Mouse (Mus musculus): ENCODE results near the gene Adgre5. TPM values are rescaled to one million over a fixed set of nuclear protein-coding genes. Genes with fewer than 3 reads are reported as not detected.

Adgre5 gene
- total RNA-seq, 2 experiments from 2014 or later: 40.6 to 59.8 TPM

GRCm38 (mm10) chr8:83722631-83723030 lies 18.5 kb downstream of the Adgre5 start:
- DNase-seq: no peak

- peak; percentile 48 for DNase-seq
Observed at GRCm38 (mm10) chr8:83721405-83722025, 19.6 kb downstream of the Adgre5 start.

GRCm38 (mm10) chr8:83719693-83720092 lies 21.4 kb downstream of the Adgre5 start:
- no peak for DNase-seq

GRCm38 (mm10) chr8:83719048-83719447 lies 22.1 kb downstream of the Adgre5 start:
- DNase-seq: no peak

DNA sequence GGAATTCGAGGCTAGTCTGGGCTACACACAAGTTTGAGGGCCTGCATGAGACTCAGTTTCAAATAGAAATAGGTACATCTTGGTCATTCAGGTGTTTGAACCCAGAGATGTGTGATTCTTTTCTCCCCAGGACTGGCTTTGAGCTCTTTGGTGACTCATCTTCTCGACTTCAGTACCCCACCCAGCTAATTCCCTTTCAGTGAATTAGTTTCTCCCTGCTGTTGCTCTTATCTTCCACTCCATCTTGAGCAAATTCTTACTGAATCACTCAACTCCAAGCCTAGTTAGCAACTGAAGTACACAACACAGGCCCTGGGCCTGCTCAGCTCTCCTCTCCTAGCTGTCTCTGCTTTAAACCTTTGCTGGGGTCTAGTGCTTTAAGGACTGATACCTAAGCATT lies 24.6 kb downstream of the Adgre5 start:
- no peak for DNase-seq

- DNase-seq: no peak
Observed at GRCm38 (mm10) chr8:83715771-83716170, 25.4 kb downstream of the Adgre5 start.

GRCm38 (mm10) chr8:83715031-83715690 lies 26.0 kb downstream of the Adgre5 start, which contains the start of gene Ddx39:
TSS of gene Ddx39 (plus strand) at chr8:83715177.
- peak; percentile 93 for DNase-seq

- DNase-seq: no peak
Observed at GRCm38 (mm10) chr8:83714676-83715030, 26.5 kb downstream of the Adgre5 start.

DNA sequence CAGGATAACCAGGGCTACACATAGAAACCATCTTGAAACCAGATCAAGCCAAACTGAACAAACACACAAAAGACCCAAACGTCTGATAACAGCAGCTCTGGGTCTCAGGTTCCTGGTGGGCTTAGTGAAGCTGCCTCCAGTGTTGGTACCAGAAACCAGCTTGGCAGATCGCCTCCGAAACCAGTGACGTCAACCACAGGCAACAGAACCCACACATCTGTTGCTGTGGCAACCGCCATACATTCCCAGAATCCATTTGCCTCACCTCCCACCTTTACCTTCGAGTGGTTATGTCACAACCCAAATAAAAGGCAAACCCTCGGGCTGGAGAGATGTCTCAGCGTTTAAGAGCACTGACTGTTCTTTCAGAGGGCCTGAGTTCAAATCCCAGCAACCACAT lies 33.6 kb downstream of the Adgre5 start:
- DNase-seq: no peak

DNA sequence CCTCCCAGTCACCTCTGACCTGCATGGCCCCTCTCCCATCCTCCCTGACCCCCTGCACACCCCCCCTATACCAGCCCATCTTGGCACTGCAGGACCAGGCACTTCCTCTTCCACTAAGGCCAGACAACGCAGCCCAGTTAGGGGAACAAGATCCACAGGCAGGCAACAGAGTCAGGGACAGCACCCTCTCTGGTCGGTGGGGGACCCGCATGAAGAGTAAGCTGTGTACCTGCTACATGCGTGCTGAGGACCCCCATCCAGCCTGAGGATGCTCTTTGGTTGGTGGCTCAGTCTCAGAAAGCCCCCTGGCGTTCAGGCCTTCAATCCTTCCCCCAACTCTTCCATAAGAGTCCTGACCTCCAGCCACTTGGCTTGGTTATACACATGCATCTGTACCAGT lies 34.7 kb downstream of the Adgre5 start:
- DNase-seq: no peak

DNA sequence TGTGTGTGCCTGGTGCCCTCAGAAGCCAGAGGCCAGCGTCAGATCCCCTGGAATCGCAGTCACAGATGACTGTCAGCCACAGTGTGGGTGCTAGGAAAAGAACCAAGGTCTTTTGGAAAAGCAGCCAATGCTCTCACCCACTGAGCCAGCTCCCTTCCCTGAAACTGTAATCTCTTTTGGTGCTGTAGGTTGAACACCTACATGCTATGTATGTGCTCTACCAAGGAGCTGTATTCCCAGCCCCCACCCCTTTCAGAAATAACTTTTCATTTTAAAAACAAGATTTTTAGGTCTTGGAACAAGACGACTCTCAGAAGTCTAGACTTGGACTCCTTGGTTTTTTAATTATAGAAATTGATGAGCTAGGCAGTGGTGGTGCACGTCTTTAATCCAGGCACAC lies 37.7 kb downstream of the Adgre5 start:
- no peak for DNase-seq

DNA sequence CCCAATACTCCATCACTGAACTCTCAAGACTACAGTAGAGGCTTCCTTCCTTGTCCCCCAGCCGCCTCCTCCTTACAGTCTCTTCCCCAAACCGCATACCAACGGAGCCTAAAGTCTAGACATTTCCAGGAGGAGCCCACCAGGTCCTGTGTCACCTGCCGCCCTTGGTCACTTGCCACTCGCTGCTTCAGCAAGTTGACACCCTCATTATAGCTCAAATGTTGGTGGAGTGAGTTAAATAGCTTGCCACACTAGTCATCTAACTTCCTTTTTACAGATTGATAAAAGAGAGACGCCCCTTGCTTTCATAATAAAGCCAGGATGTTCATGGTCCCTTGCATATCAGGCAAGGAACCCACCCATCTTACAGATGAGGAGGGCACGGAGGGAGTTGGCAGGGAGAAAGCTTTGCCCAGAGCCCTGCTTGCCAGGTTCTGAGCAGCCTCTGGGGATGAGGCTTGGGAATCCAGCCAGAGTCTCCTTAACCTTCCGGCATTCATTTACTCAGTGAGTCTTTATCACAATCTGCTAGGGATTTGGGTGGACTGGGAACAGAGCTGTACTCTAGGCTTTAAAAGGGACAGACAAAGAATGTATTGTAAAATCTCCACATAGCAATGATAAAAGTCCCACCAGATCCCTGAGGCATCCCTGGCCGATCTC lies 40.6 kb downstream of the Adgre5 start:
- DNase-seq: no peak

- DNase-seq: no peak
Observed at GRCm38 (mm10) chr8:83699566-83699965, 41.6 kb downstream of the Adgre5 start.

GRCm38 (mm10) chr8:83698661-83699453 lies 42.3 kb downstream of the Adgre5 start, which contains the start of gene Pkn1:
TSS of gene Pkn1 (minus strand) at chr8:83699179.
- peak; percentile 82 for DNase-seq

DNA sequence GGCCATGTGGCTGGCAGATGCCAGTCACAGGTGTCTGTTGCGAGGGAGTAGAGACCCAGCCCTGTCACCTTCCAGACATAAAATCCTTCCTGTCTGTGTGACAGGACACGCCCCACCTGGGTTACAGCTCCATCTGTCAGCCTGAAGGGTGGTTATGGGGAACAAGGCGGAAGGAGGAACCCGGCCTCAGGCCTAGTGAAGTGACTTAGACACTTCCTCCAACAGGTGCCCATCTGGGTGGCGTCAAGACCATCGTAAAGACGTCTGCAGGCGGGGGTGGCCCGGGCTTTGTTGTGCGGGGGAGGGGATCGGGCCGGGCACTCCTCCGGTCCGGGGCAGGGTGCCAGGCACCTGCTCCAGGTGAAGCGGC lies 42.9 kb downstream of the Adgre5 start:
- DNase-seq: peak; percentile 47

- no peak for DNase-seq
Observed at GRCm38 (mm10) chr8:83697374-83698220, 43.5 kb downstream of the Adgre5 start.

DNA sequence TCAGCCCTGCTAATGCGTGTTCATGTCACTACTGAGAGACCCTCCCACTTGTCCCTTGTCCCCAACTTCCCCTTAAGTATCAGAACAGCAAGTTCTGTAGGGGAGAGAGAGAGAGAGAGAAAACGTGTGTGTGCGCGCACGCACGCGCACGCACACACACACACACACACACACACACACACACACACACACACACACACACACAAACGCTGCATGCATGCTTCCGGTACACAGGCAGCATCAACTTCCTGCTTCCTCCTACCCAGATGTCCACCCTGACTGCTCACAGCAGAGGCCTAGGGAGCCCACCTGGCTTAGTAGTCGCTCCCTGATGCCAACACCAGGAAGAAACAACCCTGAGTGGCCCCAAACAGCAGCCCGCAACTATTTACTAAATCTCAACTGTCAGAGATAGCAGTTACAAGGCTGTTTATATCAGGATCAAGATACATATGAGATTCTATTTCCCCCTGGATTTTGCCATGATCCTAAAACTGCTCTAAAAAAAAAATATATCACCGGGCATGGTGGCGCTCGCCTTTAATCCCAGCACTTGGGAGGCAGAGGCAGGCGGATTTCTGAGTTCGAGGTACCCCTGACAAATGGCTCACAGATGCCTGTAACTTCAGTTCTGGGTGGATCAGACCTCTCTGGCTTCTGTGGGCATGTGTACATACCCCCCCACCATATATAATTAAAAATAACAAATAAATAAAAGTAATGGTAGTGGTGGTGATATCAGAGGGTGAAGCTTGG lies 45.6 kb downstream of the Adgre5 start:
- DNase-seq: no peak

DNA sequence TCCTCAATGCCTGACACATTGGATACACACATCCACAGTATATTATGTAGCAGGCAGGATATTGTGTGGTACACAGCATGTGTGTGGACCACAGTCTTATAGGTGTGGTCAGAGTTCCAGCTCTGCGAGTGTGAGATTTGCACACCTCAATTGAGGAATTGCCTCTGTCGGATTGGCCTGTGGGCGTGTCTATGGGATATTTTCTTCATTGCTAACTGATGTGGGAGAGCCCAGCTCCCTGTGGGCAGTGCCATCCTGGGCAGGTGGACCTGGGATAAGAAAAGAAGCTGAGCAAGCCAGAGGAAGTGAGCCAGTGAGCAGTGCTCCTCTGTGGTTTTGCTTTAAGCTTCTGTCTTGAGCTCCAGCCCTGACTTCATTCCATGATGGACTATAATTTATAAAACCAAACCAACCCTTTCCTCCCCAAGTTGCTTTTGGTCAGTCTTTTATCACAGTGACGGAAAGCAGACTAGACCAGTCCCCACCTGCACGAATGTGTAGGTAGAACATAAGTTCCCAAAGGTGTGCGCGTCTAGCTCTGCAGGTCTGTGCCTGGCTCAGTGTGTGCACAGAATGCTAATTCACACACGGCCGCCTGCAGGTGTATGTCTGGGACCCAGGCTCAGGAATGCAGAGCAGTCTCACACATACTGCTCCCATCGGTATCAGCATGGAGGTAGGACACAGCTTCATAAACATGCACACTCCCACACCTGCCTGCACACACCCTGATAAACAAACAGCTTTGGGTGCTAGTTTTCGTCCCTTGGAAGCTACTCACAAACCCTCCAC lies 46.6 kb downstream of the Adgre5 start:
- no peak for DNase-seq

DNA sequence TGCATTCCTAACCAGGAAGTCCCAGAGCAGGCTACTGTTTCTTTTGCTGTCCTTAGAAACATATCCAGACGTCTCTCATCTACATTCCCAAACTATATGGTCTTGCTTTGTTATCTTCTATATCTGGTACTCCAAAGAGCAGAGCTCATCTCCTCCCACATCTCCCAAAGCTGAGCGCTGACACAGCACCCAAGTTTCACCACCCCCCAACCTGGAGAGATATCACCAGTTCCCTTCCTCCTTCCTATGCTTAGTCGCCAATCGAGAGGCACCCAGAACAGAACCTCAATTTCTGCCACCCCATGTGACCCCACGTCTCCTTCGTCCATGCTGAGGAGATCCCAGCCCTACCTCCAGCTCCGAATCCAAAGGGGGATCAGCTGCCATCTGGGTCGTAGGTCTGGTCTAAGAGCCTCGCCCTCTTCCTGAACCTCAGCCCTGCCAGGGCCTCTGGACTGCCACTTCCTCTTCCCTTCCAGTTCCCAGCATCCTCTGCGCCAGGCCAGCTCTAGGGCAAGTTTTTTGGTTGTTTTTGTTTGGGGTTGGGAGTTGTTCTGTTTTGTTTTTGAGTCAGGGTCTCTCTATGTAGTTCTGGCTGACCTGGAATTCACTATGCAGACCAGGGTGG lies 47.4 kb downstream of the Adgre5 start:
- no peak for DNase-seq

GRCm38 (mm10) chr8:83689264-83689663 lies 51.9 kb downstream of the Adgre5 start:
- DNase-seq: no peak
